Mouse (Mus musculus): Measurements from ENCODE around the gene Slc7a5. TPM values are rescaled to one million over a fixed set of nuclear protein-coding genes. Genes with fewer than 3 reads are reported as not detected.

The Slc7a5 gene
- total RNA-seq, 2 experiments from 2014 or later, result 56.2 to 59.0 TPM

GRCm38 (mm10) chr8:121853586-121853985 lies 53.9 kb downstream of the Slc7a5 start:
- DNase-seq (ENCODE audit: low spot score in 2 of 2), result peak in 1 of 2 experiments; percentile 27

- DNase-seq (ENCODE audit: low spot score in 2 of 2), result no peak
These were observed 55.0 kb downstream of the Slc7a5 start for GRCm38 (mm10) chr8:121852464-121852863.

GRCm38 (mm10) chr8:121851716-121852115 lies 55.8 kb downstream of the Slc7a5 start:
- DNase-seq (ENCODE audit: low spot score in 2 of 2), result no peak

GRCm38 (mm10) chr8:121850821-121851470 lies 56.5 kb downstream of the Slc7a5 start:
- DNase-seq (ENCODE audit: low spot score in 2 of 2), result peak; percentile 92 to 96

- no peak for DNase-seq (ENCODE audit: low spot score in 2 of 2)
These were observed 57.1 kb downstream of the Slc7a5 start for GRCm38 (mm10) chr8:121850436-121850820.

- peak in 1 of 2 experiments; percentile 57 for DNase-seq (ENCODE audit: low spot score in 2 of 2)
These were observed 57.5 kb downstream of the Slc7a5 start for GRCm38 (mm10) chr8:121850018-121850417.

- DNase-seq (ENCODE audit: low spot score in 2 of 2), result no peak
These were observed 58.2 kb downstream of the Slc7a5 start for GRCm38 (mm10) chr8:121849303-121849702.

- no peak for DNase-seq (ENCODE audit: low spot score in 2 of 2)
These were observed 59.0 kb downstream of the Slc7a5 start for GRCm38 (mm10) chr8:121848495-121848894.

GRCm38 (mm10) chr8:121847987-121848386 lies 59.5 kb downstream of the Slc7a5 start:
- DNase-seq (ENCODE audit: low spot score in 2 of 2), result no peak

GRCm38 (mm10) chr8:121847261-121847822 lies 60.2 kb downstream of the Slc7a5 start:
- no peak for DNase-seq (ENCODE audit: low spot score in 2 of 2)

- no peak for DNase-seq (ENCODE audit: low spot score in 2 of 2)
These were observed 60.7 kb downstream of the Slc7a5 start for GRCm38 (mm10) chr8:121846815-121847214.

- DNase-seq (ENCODE audit: low spot score in 2 of 2), result no peak
These were observed 62.7 kb downstream of the Slc7a5 start for GRCm38 (mm10) chr8:121844765-121845164.

- DNase-seq (ENCODE audit: low spot score in 2 of 2), result no peak
These were observed 64.2 kb downstream of the Slc7a5 start for GRCm38 (mm10) chr8:121843184-121843733.

GRCm38 (mm10) chr8:121842064-121842955 lies 65.2 kb downstream of the Slc7a5 start:
- no peak for DNase-seq (ENCODE audit: low spot score in 2 of 2)

GRCm38 (mm10) chr8:121841242-121841641 lies 66.3 kb downstream of the Slc7a5 start:
- DNase-seq (ENCODE audit: low spot score in 2 of 2), result no peak

GRCm38 (mm10) chr8:121832503-121832902 lies 75.0 kb downstream of the Slc7a5 start:
- no peak for DNase-seq (ENCODE audit: low spot score in 2 of 2)

GRCm38 (mm10) chr8:121832061-121832460 lies 75.4 kb downstream of the Slc7a5 start:
- DNase-seq (ENCODE audit: low spot score in 2 of 2), result no peak
